Mouse (Mus musculus) testis, postnatal 10 days (tissue): ENCODE results near the gene Ccdc163.
"Not testable (repeated sequence)": the region's sequence is repeated elsewhere in the genome, so short reads cannot be mapped to it uniquely, and the experiment has no call there.

Experiments used
- DNase-seq: peaks from one replicate; pipeline ENCODE4 v3.0.0; 2021; ENCODE audit warnings: low spot score

The Ccdc163 gene

DNA sequence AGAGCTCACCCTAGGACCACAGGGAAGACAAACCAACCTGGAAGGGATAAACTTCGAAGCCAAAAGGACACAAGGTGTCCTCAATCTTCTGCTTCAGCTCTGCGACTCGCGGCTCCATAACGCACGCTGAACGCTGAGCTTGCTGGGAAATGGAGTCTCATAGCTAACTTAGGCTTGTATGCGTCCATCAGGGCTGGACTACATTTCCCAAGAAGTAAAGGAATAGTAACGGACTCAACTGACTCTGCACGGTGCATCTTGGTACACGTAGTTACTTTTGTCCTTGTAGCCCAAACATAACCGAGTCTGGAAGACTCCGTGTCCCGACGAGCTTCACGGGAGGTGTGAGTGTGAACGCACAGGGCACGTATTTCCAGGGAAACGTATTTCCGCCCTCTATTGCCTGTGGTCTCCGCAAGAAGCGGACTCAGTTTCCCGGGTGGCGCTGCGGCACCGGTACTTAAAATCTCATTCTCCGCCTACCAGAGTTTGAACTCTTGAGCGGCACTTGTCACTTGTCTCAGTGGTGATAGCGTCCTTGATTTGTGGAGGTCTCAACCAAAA lies at the start of gene Ccdc163, which contains the start of gene Mmachc:
Gene Ccdc163 (plus strand): TSS at position 309 of the 564 bp plus-strand sequence.
Gene Mmachc (minus strand): TSS at position 206 of the 564 bp plus-strand sequence.
- peak; percentile 83 for DNase-seq

- DNase-seq = no peak
Observed at GRCm38 (mm10) chr4:116659474-116659873, 48.8 kb upstream of the Ccdc163 start.

DNA sequence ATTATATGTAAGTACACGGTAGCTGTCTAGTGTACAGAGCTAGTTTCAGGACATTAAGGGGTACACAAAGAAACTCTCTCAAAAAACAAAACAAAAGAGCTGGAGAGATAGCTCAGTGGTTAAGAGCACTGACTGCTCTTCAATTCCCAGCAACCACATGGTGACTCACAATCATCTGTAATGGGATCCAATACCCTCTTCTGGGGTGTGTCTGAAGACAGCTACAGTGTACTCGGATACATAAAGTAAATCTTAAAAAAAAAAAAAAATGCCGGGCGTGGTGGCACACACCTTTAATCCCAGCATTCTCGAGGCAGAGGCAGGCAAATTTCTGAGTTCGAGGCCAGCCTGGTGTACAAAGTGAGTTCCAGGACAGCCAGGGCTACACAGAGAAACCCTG lies 48.4 kb upstream of the Ccdc163 start:
- not testable (repeated sequence) for DNase-seq

- no peak for DNase-seq
Observed at GRCm38 (mm10) chr4:116660829-116661228, 47.5 kb upstream of the Ccdc163 start.

DNA sequence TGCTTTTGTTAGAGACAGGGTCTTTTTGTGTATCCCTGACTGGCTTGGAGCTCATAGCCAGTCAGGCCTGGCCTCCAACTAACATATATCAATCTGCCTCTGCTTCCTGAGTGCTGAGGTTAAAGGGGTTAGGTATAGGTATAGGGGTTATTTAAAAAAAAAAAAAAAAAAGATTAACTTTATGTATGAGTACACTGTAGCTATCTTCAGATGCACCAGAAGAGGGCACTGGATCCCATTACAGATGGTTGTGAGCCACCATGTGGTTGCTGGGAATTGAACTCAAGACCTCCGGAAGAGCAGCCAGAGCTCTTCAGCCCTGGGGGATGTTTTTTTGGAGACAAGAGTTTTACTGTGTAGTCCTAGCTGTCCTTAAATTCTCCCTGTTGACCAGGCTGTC lies 46.3 kb upstream of the Ccdc163 start:
- no peak for DNase-seq

DNA sequence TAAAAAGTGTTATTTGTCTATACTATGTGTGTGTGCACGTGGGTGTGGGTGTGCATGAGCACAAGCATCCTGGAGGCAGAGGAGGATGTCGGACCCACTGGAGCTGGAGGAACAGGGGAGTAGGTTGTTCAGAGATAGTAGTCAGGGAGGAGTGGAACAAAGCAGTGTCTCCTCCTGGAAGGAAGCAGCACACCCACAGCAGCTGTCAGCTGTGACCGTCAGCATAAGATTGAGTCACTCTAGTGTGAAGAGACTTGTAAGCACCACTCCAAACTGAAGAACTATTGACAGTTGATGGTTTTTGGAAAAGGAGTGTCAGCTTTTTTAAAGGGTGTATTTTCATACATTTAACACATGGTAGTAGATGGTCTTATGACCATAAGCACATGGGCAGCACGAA lies 41.7 kb upstream of the Ccdc163 start:
- DNase-seq = no peak

- DNase-seq = no peak
Observed at GRCm38 (mm10) chr4:116668145-116668544, 40.2 kb upstream of the Ccdc163 start.

- DNase-seq = no peak
Observed at GRCm38 (mm10) chr4:116669291-116669690, 39.0 kb upstream of the Ccdc163 start.

- no peak for DNase-seq
Observed at GRCm38 (mm10) chr4:116672785-116673184, 35.5 kb upstream of the Ccdc163 start.

DNA sequence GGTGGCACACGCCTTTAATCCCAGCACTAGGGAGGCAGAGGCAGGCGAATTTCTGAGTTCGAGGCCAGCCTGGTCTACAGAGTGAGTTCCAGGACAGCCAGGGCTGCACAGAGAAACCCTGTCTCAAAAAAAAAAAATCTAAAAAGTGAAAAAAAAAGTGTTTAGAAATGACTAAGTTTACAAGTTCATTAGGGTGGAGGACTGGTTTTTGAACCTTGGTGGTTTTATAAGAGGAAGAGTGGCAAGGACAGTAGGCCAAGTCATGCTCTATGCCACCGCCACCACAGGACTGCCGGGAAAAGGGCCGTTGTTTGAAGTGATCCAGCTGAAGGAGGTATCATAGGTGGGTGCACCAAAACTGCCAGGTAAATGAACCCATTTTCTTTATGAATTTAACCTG lies 33.5 kb upstream of the Ccdc163 start:
- not testable (repeated sequence) for DNase-seq

DNA sequence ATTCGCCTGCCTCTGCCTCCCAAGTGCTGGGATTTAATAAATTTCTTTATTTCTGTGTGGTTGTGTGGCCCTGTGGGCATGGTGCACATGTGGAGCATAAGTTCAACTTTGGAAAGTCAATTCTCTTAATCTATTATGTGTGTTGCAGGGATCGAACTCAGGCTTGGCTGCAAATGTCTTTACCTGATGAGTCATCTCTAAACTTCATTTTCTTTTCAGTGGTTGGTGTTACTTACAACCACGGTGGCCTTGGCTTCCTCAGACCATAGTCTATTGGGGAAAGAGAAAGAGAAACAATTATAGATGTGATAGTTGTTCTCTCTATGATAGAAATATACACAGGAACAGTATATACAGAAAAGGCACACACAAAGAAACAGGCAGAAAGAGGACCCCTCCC lies 32.3 kb upstream of the Ccdc163 start:
- no peak for DNase-seq

GRCm38 (mm10) chr4:116677808-116678207 lies 30.5 kb upstream of the Ccdc163 start:
- no peak for DNase-seq

DNA sequence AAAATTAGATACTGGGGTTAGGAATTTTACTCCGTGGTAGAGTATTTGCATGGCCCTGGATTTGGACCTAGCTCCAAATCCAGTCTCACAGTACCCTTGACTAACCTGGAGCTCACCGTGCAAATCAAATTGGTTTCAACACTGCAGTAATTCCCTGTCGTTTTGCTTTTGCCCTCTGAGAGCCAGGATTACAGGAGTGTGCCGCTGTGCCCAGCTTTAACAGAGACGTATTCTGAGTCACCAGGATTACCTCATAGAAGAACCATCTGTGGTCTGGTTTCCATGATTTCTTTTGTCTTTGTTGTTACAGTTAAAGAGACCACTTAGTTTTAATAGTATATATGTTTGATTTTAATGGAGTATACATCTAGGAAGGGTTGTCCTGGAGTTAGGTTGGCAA lies 29.2 kb upstream of the Ccdc163 start:
- DNase-seq = no peak

DNA sequence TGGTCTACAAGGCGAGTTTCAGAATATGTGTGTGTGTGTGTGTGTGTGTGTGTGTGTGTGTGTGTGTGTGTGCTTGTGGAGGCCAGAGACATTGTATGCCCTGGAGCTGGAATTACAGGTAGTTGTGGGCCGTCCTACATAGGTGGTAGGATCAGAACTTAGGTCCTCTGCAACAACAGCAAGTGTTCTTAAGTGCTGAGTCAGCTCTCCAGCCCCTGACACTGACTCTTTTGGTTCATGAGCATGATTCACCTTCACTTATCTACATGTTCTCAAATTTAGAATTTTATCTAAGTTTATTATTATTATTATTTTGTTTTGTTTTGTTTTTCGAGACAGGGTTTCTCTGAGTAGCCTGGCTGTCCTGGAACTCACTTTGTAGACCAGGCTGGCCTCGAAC lies 27.8 kb upstream of the Ccdc163 start:
- not testable (repeated sequence) for DNase-seq

DNA sequence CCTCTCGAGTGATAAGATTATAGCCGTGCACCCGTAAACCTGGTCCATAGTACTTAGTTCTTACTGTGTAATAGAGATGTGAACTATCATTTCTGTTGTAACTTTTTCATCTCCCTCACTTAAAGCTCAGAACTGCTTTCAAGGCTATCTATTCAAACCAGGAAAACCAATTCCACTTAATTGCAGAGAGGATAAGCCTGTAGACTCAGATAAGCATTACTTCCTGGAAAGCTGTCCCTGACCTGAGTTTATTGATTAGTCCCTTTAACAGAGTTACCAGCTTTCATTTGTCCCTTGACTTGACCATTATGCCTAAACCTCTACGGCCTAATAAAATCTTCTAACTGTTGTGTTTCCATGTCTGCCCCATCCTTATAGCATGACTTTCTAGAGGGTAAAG lies 24.4 kb upstream of the Ccdc163 start:
- DNase-seq = no peak

DNA sequence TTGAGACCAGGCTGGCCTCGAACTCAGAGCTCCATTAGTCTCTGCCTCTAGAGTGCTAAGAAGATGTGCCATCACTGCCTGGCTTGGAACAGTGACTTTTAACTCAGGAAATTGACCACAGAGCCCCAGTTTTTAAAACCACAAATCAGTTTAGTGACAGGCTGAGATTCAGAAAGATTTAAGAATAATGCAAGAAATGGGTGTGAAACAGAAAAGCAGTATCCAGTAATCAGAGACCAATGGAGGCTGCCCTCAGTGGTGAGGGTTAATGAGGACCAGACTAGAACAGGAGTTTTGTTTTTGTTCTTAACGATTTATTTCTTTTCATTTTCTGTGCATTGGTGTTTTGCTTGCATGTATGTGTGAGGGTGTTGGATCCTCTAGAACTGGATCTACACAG lies 23.6 kb upstream of the Ccdc163 start:
- DNase-seq = no peak

GRCm38 (mm10) chr4:116685402-116686061 lies 22.8 kb upstream of the Ccdc163 start, which contains the start of gene Prdx1:
Gene Prdx1, plus strand, starts transcription at chr4:116685544.
- peak; percentile 99 for DNase-seq

DNA sequence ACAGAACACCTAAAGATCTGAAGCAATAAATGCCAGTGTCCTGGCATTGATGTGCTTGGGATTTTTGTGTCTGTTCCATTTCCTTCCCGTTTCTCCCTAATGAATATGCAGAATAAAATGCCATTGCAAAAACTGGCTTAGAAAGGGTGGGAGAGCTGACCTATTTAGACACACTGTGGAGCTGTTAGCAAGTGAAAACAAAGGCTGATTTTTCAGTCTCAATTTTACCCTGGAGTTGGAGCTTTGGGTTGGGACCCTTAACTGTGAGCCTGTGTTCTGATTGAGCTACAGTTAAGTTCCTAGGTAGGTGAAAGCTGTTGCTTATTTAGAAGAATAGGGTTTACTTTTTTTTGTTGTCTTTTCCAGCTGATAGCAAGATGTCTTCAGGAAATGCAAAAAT lies 21.3 kb upstream of the Ccdc163 start:
- DNase-seq = no peak

DNA sequence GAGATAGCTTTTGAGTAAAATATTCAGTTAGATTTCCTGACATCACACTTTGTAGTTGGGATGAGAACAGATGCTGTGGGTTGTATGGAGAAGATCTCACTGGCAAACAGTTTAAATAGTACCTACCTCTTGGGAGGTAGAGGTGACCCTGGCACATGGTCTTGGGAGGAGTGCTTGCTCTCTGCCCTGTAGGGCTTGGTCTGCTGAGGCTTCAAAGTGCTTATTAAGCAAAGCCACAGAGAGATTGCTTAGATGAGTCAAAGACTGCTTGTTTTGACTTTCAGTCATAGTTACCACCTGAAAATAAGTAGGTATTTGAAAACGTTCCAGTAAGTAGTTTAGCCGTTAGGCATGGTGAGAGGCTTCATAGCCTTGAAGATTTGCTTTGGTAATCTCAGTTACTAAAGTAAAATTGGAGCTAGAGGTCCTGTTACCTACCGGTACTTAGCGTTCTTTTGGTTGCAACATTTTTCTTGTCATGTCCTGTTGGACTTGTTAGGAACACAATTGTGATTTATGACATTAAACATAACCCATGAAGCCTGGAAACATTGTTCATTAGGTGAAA lies 18.9 kb upstream of the Ccdc163 start:
- DNase-seq = no peak

DNA sequence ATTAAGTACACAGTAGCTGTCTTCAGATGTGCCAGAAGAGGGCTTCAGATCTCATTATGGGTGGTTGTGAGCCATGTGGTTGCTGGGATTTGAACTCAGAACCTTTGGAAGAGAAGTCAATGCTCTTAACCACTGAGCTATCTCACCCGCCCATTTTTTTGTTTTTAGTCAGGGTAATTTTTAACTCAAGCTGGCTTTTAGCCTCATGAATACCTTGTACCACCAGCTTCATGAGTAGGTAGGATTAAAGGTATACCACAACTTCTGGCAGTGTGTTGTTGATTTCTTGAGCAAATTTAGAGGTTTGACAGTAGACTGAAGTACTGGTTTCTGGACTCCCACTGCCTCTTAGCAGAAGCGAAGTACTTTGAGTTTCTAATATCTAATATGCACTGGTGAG lies 16.2 kb upstream of the Ccdc163 start:
- DNase-seq = no peak

DNA sequence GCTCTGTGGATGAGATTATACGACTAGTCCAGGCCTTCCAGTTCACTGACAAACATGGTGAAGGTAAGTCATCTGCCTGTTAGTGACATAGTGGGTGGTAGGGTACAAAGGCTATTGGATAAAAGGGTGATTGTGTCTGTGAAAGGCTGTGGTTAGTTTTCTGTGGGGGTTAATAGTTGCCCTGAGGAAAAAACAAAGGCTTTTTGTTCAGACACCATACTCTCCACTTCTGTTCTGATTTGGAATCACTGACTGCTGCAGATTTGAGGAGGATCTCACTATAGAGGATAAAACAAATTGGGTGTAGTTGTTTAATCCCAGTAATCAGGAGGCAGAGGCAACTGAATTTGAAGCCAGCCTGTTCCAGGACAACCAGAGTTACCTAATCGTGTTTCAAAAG lies 14.5 kb upstream of the Ccdc163 start:
- no peak for DNase-seq

- no peak for DNase-seq
Observed at GRCm38 (mm10) chr4:116698693-116699342, 9.5 kb upstream of the Ccdc163 start.

DNA sequence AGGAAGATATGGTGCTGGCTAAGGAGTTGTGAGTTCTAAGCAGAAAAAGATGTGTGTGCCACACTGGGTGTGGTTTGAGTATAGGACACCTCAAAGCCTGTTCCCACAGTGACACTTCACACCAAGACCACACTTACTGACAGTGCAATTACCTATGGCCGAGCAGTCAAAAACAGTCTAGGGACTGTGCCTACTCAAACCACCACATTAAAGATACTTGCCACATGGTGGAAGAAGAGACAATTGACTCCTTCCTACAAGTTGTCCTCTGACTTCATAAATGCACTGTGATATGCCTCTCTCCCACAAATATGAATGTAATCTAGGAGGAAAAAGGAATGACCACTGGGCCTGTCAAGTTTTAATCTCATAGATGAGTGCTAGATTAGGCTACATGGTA lies 7.3 kb upstream of the Ccdc163 start:
- DNase-seq = no peak
